Mouse (Mus musculus) hindbrain, embryonic 15.5 days (tissue): Measurements from ENCODE around the gene Gm6793. TPM values are rescaled to one million over a fixed set of nuclear protein-coding genes. Genes with fewer than 3 reads are reported as not detected.

Experiments
- ATAC-seq: fragments of 200-750 bp; cut with Nextera tagmentation; 2 replicates; pipeline ENCODE4 v1.8.0; 2017; ENCODE audit warnings: low read depth, moderate number of reproducible peaks, moderate TSS enrichment; ENCODE audit not compliant: low FRiP score
- H3K27ac ChIP-seq: fragments of 300-500 bp; sonication (generic); replicated peaks from 2 replicates; pipeline ENCODE4 v1.5.1; 2015; ENCODE audit warnings: mild to moderate bottlenecking, inconsistent platforms
- H3K27me3 ChIP-seq: fragments of 300-500 bp; sonication (generic); 2 replicates; pipeline ENCODE4 v1.6.1; 2015; ENCODE audit warnings: control low read depth, inconsistent platforms
- H3K36me3 ChIP-seq: fragments of 300-500 bp; sonication (generic); 2 replicates; pipeline ENCODE4 v1.6.1; 2015; ENCODE audit warnings: control low read depth, inconsistent platforms
- H3K4me1 ChIP-seq: fragments of 300-500 bp; sonication (generic); replicated peaks from 2 replicates; pipeline ENCODE4 v1.6.1; 2015; ENCODE audit warnings: control low read depth, inconsistent platforms
- H3K4me2 ChIP-seq: fragments of 300-500 bp; sonication (generic); 2 replicates; pipeline ENCODE4 v1.6.1; 2015; ENCODE audit warnings: moderate library complexity, mild to moderate bottlenecking, inconsistent platforms
- H3K4me3 ChIP-seq: fragments of 300-500 bp; sonication (generic); 2 replicates; pipeline ENCODE4 v1.5.1; 2015; ENCODE audit warnings: mild to moderate bottlenecking, inconsistent platforms
- H3K9ac ChIP-seq: fragments of 300-500 bp; sonication (generic); 2 replicates; pipeline ENCODE4 v1.6.1; 2015; ENCODE audit warnings: inconsistent platforms
- H3K9me3 ChIP-seq: fragments of 300-500 bp; sonication (generic); 2 replicates; pipeline ENCODE4 v1.6.1; 2016; ENCODE audit warnings: control low read depth, inconsistent platforms
- WGBS: fragments of 180-500 bp; shearing (Covaris S2); methylation state at CpG from one replicate; pipeline ENCODE4 v1.1.7; 2015; 5-methylcytosine and 5-hydroxymethylcytosine counted together
- polyA plus RNA-seq: library from polyadenylated mRNA; unstranded; fragments of >200 nt; fragmentation: Nextera tagmentation; extraction: Ambion mirVana; gene quantifications from 2 replicates; pipeline ENCODE4 v1.2.1, GENCODE M21; 2015

The Gm6793 gene
- polyA plus RNA-seq, 1 experiment from 2014 or later: 0.69 TPM

DNA sequence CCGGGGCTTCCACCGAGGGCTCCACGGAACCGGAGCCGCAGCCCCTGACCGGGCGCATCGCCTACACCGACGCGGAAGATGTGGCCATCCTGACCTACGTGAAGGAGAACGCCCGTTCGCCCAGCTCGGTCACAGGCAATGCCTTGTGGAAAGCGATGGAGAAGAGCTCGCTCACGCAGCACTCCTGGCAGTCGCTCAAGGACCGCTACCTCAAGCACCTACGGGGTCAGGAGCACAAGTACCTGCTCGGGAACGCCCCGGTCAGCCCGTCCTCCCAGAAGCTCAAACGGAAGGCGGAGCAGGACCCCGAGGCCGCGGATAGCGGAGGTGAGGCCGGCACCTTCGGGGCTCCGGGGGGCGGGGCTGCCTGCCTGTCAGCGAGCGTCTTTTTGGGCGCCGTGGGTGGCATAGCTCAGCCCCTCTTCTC lies 3.0 kb downstream of the Gm6793 start:
- Histone ChIP-seq H3K4me1 (peaks cover 24% of the 10 kb centered on the region), H3K9ac (peak overlapping the region; percentile 95), H3K36me3 (peaks cover 8% of the 10 kb centered on the region), H3K9me3 (no peaks in the 10 kb centered on the region), H3K4me2 (peak overlapping the region; percentile 82), H3K27ac (peak overlapping the region; percentile 87), H3K27me3 (no peaks in the 10 kb centered on the region), H3K4me3 (peak overlapping the region; percentile 95)
- no peak; the same call in 1 of the 2 replicates for ATAC-seq
- under 1% methylated on average over 39 of the region's 40 CpGs for WGBS

- ATAC-seq: peak; percentile 97
- Histone ChIP-seq H3K4me1 (peaks cover 24% of the 10 kb centered on the region), H3K4me3 (peak within 1 kb of the TSS; percentile 95), H3K36me3 (peaks cover 6% of the 10 kb centered on the region; the same call in 1 of the 2 replicates), H3K9me3 (no peaks in the 10 kb centered on the region), H3K9ac (peak within 1 kb of the TSS; percentile 95), H3K4me2 (peak within 1 kb of the TSS; percentile 82), H3K27ac (peak within 1 kb of the TSS; percentile 87), H3K27me3 (no peaks in the 10 kb centered on the region)
- under 1% methylated on average over 61 of the region's 61 CpGs for WGBS
These were observed 3.6 kb downstream of the Gm6793 start, which contains the start of the genes Kars and Terf2ip for GRCm38 (mm10) chr8:112010997-112011815. Gene Kars, minus strand, starts transcription at chr8:112011323. Gene Terf2ip, plus strand, starts transcription at chr8:112011398.

DNA sequence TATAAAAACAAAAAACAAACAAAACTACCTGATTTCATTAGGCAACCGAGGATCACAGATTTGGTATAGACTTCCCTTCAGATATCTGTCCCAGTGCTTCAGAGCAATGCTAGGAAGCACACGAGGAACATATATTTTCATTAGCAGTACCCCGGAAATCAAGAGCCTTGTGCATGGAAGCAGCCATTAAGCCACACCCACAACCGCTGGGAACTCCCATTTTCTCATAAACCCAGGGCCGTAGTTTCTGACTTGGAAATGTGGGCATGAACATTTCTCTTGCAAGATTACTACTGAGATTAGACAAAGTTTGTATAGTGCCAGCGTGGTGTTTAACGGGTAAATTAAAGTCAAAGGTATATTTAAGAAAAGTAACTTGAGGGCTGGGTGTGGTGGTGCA lies 5.3 kb downstream of the Gm6793 start:
- no peak overlapping the region for H3K4me3 ChIP-seq
- H3K9ac ChIP-seq: no peak overlapping the region
- no peak for ATAC-seq
- H3K4me2 ChIP-seq: no peak overlapping the region
- peaks cover 12% of the 10 kb centered on the region for H3K36me3 ChIP-seq
- WGBS: 95% methylated on average over 7 of the region's 7 CpGs
- no peaks in the 10 kb centered on the region for H3K9me3 ChIP-seq
- H3K27ac ChIP-seq: no peak overlapping the region
- peaks cover 24% of the 10 kb centered on the region for H3K4me1 ChIP-seq
- no peaks in the 10 kb centered on the region for H3K27me3 ChIP-seq

GRCm38 (mm10) chr8:112007669-112008068 lies 7.2 kb downstream of the Gm6793 start:
- Histone ChIP-seq H3K36me3 (peaks cover 29% of the 10 kb centered on the region), H3K4me2 (no peak overlapping the region), H3K4me1 (peaks cover 17% of the 10 kb centered on the region), H3K9me3 (no peaks in the 10 kb centered on the region), H3K27ac (no peak overlapping the region), H3K9ac (no peak overlapping the region), H3K27me3 (no peaks in the 10 kb centered on the region), H3K4me3 (no peak overlapping the region)
- no peak for ATAC-seq
- WGBS: 98% methylated on average over 2 of the region's 2 CpGs

DNA sequence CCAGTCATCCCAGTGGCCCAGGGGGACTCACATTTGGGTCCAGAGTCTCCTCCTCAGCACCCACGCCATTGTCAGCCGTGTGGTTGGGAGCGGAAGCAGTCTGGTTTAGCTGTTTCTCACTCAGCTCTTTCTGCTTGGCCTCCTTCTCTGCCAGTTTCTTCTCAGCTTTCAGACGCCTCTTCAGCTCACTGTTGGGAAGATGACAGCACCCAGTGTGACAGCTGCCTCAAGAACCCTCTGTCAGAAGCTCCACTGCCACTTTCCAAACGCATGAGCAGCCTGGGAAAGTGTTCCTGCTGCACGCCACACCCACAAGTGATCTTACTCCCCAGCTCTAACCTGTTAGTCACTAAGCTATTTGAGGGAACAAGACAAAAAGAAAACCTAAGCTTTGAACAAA lies 9.2 kb downstream of the Gm6793 start:
- peaks cover 12% of the 10 kb centered on the region for H3K4me1 ChIP-seq
- no peak overlapping the region for H3K4me2 ChIP-seq
- no peak for ATAC-seq
- peaks cover 48% of the 10 kb centered on the region for H3K36me3 ChIP-seq
- no peak overlapping the region for H3K4me3 ChIP-seq
- H3K27ac ChIP-seq: no peak overlapping the region
- H3K27me3 ChIP-seq: no peaks in the 10 kb centered on the region
- H3K9me3 ChIP-seq: no peaks in the 10 kb centered on the region
- WGBS: 89% methylated on average over 6 of the region's 6 CpGs
- no peak overlapping the region for H3K9ac ChIP-seq

DNA sequence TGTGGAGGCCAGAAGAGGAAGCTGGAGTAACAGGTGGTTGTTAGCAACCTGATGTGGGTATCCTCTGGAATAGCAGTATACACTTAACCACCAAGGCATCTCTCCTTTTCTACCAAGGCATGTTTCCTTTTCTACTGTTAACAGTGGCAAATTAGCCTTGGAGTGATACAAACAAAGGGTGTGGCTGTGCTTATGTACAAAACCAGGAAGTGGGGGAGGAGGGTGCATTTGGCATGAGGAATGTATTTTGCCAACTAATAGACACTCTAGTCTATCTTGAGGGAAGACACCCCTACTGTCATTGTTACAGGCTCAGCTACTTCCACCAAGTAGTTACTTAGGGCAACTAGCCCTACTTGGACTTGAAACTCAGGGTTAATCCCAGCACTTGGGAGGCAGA lies 10.1 kb downstream of the Gm6793 start:
- Histone ChIP-seq H3K9ac (no peak overlapping the region), H3K27ac (no peak overlapping the region), H3K4me2 (no peak overlapping the region), H3K9me3 (no peaks in the 10 kb centered on the region), H3K4me1 (peaks cover 3% of the 10 kb centered on the region; the same call in 1 of the 2 replicates), H3K27me3 (no peaks in the 10 kb centered on the region), H3K36me3 (peaks cover 57% of the 10 kb centered on the region), H3K4me3 (no peak overlapping the region)
- ATAC-seq: no peak

DNA sequence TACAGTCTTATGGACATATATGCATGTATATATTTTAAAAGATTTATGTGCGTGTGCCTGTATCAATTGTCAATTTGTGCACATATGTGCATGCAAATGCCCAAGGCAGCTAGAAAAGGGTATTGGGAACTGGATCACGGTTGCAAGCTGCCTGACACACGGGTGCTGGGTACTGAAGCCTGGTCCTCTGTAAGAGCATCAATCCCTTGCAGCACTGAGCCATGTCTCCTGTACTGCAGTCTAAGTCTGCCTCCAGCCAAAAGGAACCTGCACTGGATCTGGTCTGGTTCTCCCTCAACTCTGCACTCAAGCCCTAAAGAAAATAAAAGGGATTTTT lies 22.2 kb downstream of the Gm6793 start:
- WGBS: 71% methylated on average over 3 of the region's 3 CpGs
- peak overlapping the region; percentile 89; the same call in 1 of the 2 replicates for H3K4me3 ChIP-seq
- no peak for ATAC-seq
- H3K9me3 ChIP-seq: no peaks in the 10 kb centered on the region
- peaks cover 48% of the 10 kb centered on the region for H3K36me3 ChIP-seq
- H3K27me3 ChIP-seq: no peaks in the 10 kb centered on the region
- peak overlapping the region; percentile 85 for H3K4me2 ChIP-seq
- H3K27ac ChIP-seq: no peak overlapping the region
- H3K9ac ChIP-seq: no peak overlapping the region
- peaks cover 8% of the 10 kb centered on the region for H3K4me1 ChIP-seq

- Histone ChIP-seq H3K27ac (peak within 1 kb of the TSS; percentile 75), H3K9me3 (no peaks in the 10 kb centered on the region), H3K4me3 (peak within 1 kb of the TSS; percentile 89)
These were observed 22.7 kb downstream of the Gm6793 start, which contains the start of gene Adat1 for GRCm38 (mm10) chr8:111992013-111992702. Gene Adat1, minus strand, starts transcription at chr8:111992302.

DNA sequence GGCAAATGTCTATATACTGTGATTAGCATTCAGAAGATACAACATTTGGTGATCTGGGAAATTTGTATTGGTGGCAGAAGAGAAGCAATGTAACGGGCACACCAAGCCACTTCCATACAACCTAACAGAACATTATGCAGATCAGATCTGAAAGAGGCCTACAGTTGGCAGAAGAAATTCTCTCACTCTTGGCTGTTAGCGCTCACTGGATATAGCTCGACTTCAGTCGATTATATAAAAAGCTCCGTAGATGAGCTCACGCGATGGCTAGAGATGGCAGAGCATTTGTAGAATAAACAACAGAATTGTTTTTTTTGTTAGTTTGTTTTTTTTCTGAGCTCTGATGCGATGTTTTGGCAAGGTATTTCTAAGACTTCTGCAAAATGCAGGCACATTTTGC lies 23.6 kb downstream of the Gm6793 start:
- 63% methylated on average over 8 of the region's 8 CpGs for WGBS
- peaks cover 41% of the 10 kb centered on the region for H3K36me3 ChIP-seq
- peak overlapping the region; percentile 85 for H3K4me2 ChIP-seq
- H3K4me1 ChIP-seq: peaks cover 8% of the 10 kb centered on the region
- no peaks in the 10 kb centered on the region for H3K9me3 ChIP-seq
- ATAC-seq: no peak
- no peaks in the 10 kb centered on the region for H3K27me3 ChIP-seq
- H3K9ac ChIP-seq: peak overlapping the region; percentile 88
- H3K27ac ChIP-seq: no peak overlapping the region
- H3K4me3 ChIP-seq: peak overlapping the region; percentile 89

More at GRCm38 (mm10) chr8:111992013-111992702, 22.7 kb downstream of the Gm6793 start, which contains the start of gene Adat1:
- peaks cover 8% of the 10 kb centered on the region for H3K4me1 ChIP-seq
- ATAC-seq: peak; percentile 97
- whole genome bisulfite sequencing: 5% methylated on average over 33 of the region's 33 CpGs
- peak within 1 kb of the TSS; percentile 85 for H3K4me2 ChIP-seq
- H3K36me3 ChIP-seq: peaks cover 43% of the 10 kb centered on the region
- H3K9ac ChIP-seq: peak within 1 kb of the TSS; percentile 88
- H3K27me3 ChIP-seq: no peaks in the 10 kb centered on the region

DNA sequence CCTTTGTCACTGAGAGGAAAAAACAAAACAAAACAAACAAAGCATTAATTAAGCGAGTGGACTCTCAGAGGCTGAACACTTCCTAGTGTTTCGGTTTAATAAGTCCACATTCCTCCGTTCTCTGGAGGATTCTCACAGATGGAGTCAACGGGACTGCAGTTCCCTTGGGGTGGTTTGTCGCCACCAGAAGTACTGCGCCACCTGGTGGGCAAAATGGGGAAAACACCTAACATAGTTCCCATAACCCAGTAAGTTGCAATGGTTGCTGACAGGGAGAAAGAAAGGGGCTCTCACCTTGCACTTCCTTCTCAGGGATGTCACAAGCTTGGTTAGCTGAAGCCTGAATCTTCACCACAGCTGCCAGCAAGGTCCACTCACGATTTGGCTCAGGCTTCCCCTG lies 24.9 kb downstream of the Gm6793 start:
- Histone ChIP-seq H3K27me3 (no peaks in the 10 kb centered on the region), H3K9ac (no peak overlapping the region), H3K27ac (no peak overlapping the region), H3K36me3 (peaks cover 34% of the 10 kb centered on the region), H3K4me3 (no peak overlapping the region), H3K9me3 (no peaks in the 10 kb centered on the region), H3K4me2 (no peak overlapping the region), H3K4me1 (peaks cover 8% of the 10 kb centered on the region)
- WGBS: 12% methylated on average over 7 of the region's 7 CpGs
- no peak for ATAC-seq

- no peaks in the 10 kb centered on the region for H3K4me1 ChIP-seq
- no peak overlapping the region for H3K4me2 ChIP-seq
- H3K9ac ChIP-seq: no peak overlapping the region
- H3K27ac ChIP-seq: no peak overlapping the region
- H3K9me3 ChIP-seq: no peaks in the 10 kb centered on the region
- H3K27me3 ChIP-seq: no peaks in the 10 kb centered on the region
- WGBS: 88% methylated on average over 10 of the region's 10 CpGs
- H3K4me3 ChIP-seq: no peak overlapping the region
- ATAC-seq: no peak
- peaks cover 17% of the 10 kb centered on the region for H3K36me3 ChIP-seq
These were observed 30.3 kb downstream of the Gm6793 start for GRCm38 (mm10) chr8:111984511-111984910.

GRCm38 (mm10) chr8:111982116-111982515 lies 32.7 kb downstream of the Gm6793 start:
- H3K4me3 ChIP-seq: no peak overlapping the region
- H3K9me3 ChIP-seq: no peaks in the 10 kb centered on the region
- H3K27ac ChIP-seq: no peak overlapping the region
- no peak for ATAC-seq
- 76% methylated on average over 7 of the region's 7 CpGs for WGBS
- no peak overlapping the region for H3K9ac ChIP-seq
- H3K4me1 ChIP-seq: no peaks in the 10 kb centered on the region
- no peaks in the 10 kb centered on the region for H3K27me3 ChIP-seq
- no peak overlapping the region for H3K4me2 ChIP-seq
- H3K36me3 ChIP-seq: peaks cover 12% of the 10 kb centered on the region
